Mouse (Mus musculus) ES-E14 (cell line): ENCODE measurements around the gene Olfr154. TPM values are rescaled to one million over a fixed set of nuclear protein-coding genes. Genes with fewer than 3 reads are reported as not detected.

Experiments
- DNase-seq: peaks from one replicate; pipeline ENCODE4 v3.0.0-alpha.2; 2013; ENCODE audit warnings: low read depth, low spot score
- H3K27ac ChIP-seq: 2 replicates; pipeline ENCODE4 v1.5.1; 2012; ENCODE audit warnings: low read depth, mild to moderate bottlenecking, low read length, moderate library complexity, mixed read lengths; ENCODE audit not compliant: poor library complexity, insufficient read depth, severe bottlenecking
- H3K36me3 ChIP-seq: 2 replicates; pipeline ENCODE4 v1.6.1; 2012; ENCODE audit warnings: mild to moderate bottlenecking, low read length, moderate library complexity, mixed read lengths; ENCODE audit not compliant: control insufficient read depth, poor library complexity, insufficient read depth, severe bottlenecking
- H3K4me1 ChIP-seq, 2 experiments: fragments of 150-350 bp in 1 of 2; sonication (generic) in 1 of 2; 2 replicates each; pipeline ENCODE4 v1.6.1; 2012; ENCODE audit warnings: low read length in 2 of 2, mild to moderate bottlenecking in 1 of 2, mixed read lengths in 1 of 2; ENCODE audit not compliant: control insufficient read depth in 2 of 2, insufficient read depth in 2 of 2, poor library complexity in 1 of 2
- H3K4me3 ChIP-seq, 2 experiments: fragments of 150-350 bp in 1 of 2; sonication (generic) in 1 of 2; 2 replicates each; pipeline ENCODE4 v1.5.1; 2012; ENCODE audit warnings: low read length in 2 of 2, low read depth in 1 of 2, mild to moderate bottlenecking in 1 of 2, mixed read lengths in 1 of 2; ENCODE audit not compliant: insufficient read depth in 1 of 2, poor library complexity in 1 of 2, severe bottlenecking in 1 of 2
- H3K9ac ChIP-seq: 2 replicates; pipeline ENCODE4 v1.6.1; 2012; ENCODE audit warnings: low read depth, mild to moderate bottlenecking, low read length, mixed read lengths; ENCODE audit not compliant: poor library complexity, insufficient read depth, severe bottlenecking
- H3K9me3 ChIP-seq: fragments of 150-350 bp; sonication (generic); 2 replicates; pipeline ENCODE4 v1.6.1; 2012; ENCODE audit warnings: low read depth, mild to moderate bottlenecking, low read length; ENCODE audit not compliant: control insufficient read depth, insufficient read depth
- CHD2 ChIP-seq: IDR thresholded peaks from 2 replicates; pipeline ENCODE4 v1.6.1; 2014; ENCODE audit warnings: mild to moderate bottlenecking, low read depth, low read length, inconsistent platforms
- HCFC1 ChIP-seq: IDR thresholded peaks from 2 replicates; pipeline ENCODE4 v1.6.1; 2012; ENCODE audit warnings: low read length, inconsistent platforms, borderline replicate concordance; ENCODE audit not compliant: insufficient read depth
- MAFK ChIP-seq: IDR thresholded peaks from 2 replicates; pipeline ENCODE4 v1.6.1; 2014; ENCODE audit warnings: mild to moderate bottlenecking, low read depth, low read length, inconsistent platforms; ENCODE audit not compliant: insufficient read depth
- ZC3H11A ChIP-seq: IDR thresholded peaks from 2 replicates; pipeline ENCODE4 v1.6.1; 2012; ENCODE audit warnings: low read depth, mild to moderate bottlenecking, inconsistent platforms, low read length, borderline replicate concordance
- ZNF384 ChIP-seq: IDR thresholded peaks from 2 replicates; pipeline ENCODE4 v1.6.1; 2012; ENCODE audit warnings: low read depth, low read length, inconsistent platforms
- in situ Hi-C, 2 experiments: fragments of 600-800 bp; cut with MboI; formaldehyde crosslinking; loops; one replicate each; pipeline ENCODE4 v1.15.1; 2025; ENCODE audit warnings: low sequenced_read_pairs in 2 of 2, inconsistent platforms in 1 of 2; ENCODE audit not compliant: unreplicated experiment in 2 of 2
- total RNA-seq: library from RNA; depleted of rRNA; stranded (reverse); fragments of 300-350 nt; gene quantifications from 2 replicates; pipeline ENCODE4 v1.2.3, GENCODE M21; 2012; rRNA removed

Olfr154 gene
- total RNA-seq, 1 experiment = not detected

GRCm38 (mm10) chr2:85650604-85651003 lies 13.7 kb downstream of the Olfr154 start, which contains the start of gene Olfr1002:
Gene Olfr1002, minus strand, starts transcription at chr2:85650704.
- DNase-seq = no peak
- no peaks in the 10 kb centered on the region for H3K4me1 ChIP-seq
- no peaks in the 10 kb centered on the region for H3K36me3 ChIP-seq
- H3K9me3 ChIP-seq = no peaks in the 10 kb centered on the region
- TF ChIP-seq CHD2 (no peak), ZNF384 (no peak), MAFK (no peak), HCFC1 (no peak), ZC3H11A (no peak)
- H3K27ac ChIP-seq = no peak within 1 kb of the TSS
- no peak within 1 kb of the TSS for H3K4me3 ChIP-seq
- no peak within 1 kb of the TSS for H3K9ac ChIP-seq
- in situ Hi-C loops = no loop called here

Other genes with a start within 250 kb of the Olfr154 start
- not detected in 2 replicates for gene Olfr993, start 249.6 kb downstream of the Olfr154 start, total RNA-seq
- gene Olfr994, start 228.0 kb downstream of the Olfr154 start, total RNA-seq = not detected in 2 replicates
- not detected in 2 replicates for gene Olfr995, start 220.8 kb downstream of the Olfr154 start, total RNA-seq
- not detected in 2 replicates for gene 4833423E24Rik, start 145.4 kb downstream of the Olfr154 start, total RNA-seq
- not detected in 2 replicates for gene Olfr996, start 85.2 kb downstream of the Olfr154 start, total RNA-seq
- gene Olfr998, start 75.5 kb downstream of the Olfr154 start, total RNA-seq = not detected in 2 replicates
- gene Olfr1000, start 52.6 kb downstream of the Olfr154 start, total RNA-seq = not detected in 2 replicates
- not detected in 2 replicates for gene Olfr1002, start 13.8 kb downstream of the Olfr154 start, total RNA-seq
- gene Olfr1006, start 14.3 kb upstream of the Olfr154 start, total RNA-seq = not detected in 2 replicates
- gene Olfr1008, start 25.0 kb upstream of the Olfr154 start, total RNA-seq = not detected in 2 replicates
- not detected in 2 replicates for gene Olfr1009, start 51.0 kb upstream of the Olfr154 start, total RNA-seq
- gene Olfr1012, start 98.3 kb upstream of the Olfr154 start, total RNA-seq = not detected in 2 replicates
- not detected in 2 replicates for gene Olfr1013, start 102.6 kb upstream of the Olfr154 start, total RNA-seq
- not detected in 2 replicates for gene Olfr1014, start 108.3 kb upstream of the Olfr154 start, total RNA-seq
- not detected in 2 replicates for gene Olfr1015, start 117.6 kb upstream of the Olfr154 start, total RNA-seq
- not detected in 2 replicates for gene Olfr1016, start 138.1 kb upstream of the Olfr154 start, total RNA-seq
- not detected in 2 replicates for gene Olfr1018, start 154.0 kb upstream of the Olfr154 start, total RNA-seq
- not detected in 2 replicates for gene Olfr1019, start 181.0 kb upstream of the Olfr154 start, total RNA-seq
- gene Olfr1020, start 182.6 kb upstream of the Olfr154 start, total RNA-seq = not detected in 2 replicates
- gene Olfr1022, start 204.1 kb upstream of the Olfr154 start, total RNA-seq = not detected in 2 replicates
- not detected in 2 replicates for gene Olfr1023, start 221.2 kb upstream of the Olfr154 start, total RNA-seq
- not detected in 2 replicates for gene Olfr1024, start 240.6 kb upstream of the Olfr154 start, total RNA-seq